Mouse (Mus musculus) monocyte, adult 5-6 weeks (primary cell): ENCODE results near the gene Daglb. TPM values are rescaled to one million over a fixed set of nuclear protein-coding genes. Genes with fewer than 3 reads are reported as not detected.
"Not testable (repeated sequence)": the region's sequence is repeated elsewhere in the genome, so short reads cannot be mapped to it uniquely, and the experiment has no call there.

Source experiments
- ATAC-seq: fragments of 153-309, 156-312 bp; replicated peaks from 2 replicates; pipeline ENCODE4 v1.8.0; 2017; ENCODE audit warnings: mild to moderate bottlenecking; ENCODE audit not compliant: low TSS enrichment, insufficient number of reproducible peaks, severe bottlenecking, poor library complexity, low FRiP score
- total RNA-seq: library from RNA; stranded (forward); fragments of 200-1000, 200-491, 200-594 nt; gene quantifications from 3 replicates; pipeline ENCODE4 v1.2.3, GENCODE M21; 2017

Daglb gene
- total RNA-seq, 1 experiment from 2014 or later, result 39.5 TPM

DNA sequence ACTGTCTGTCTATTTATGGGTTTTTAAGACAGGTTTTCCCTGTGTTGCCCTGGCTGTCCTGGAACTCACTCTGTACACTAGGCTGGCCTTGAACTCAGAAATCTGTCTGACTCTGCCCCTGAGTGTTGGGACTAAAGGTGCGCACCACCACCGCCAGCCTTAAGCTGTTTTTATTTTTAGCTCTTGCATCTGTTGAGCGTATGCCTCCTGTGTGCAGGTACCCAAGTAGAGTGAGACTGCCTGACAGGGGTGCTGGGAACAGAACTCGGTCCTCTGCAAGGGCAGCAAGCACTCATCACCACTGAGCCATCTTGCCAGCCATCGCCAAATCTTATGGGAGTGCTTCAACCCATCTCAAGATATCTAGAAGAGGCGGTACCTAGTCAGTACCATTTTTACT is 11.6 kb downstream of the Daglb start:
- no peak for ATAC-seq

DNA sequence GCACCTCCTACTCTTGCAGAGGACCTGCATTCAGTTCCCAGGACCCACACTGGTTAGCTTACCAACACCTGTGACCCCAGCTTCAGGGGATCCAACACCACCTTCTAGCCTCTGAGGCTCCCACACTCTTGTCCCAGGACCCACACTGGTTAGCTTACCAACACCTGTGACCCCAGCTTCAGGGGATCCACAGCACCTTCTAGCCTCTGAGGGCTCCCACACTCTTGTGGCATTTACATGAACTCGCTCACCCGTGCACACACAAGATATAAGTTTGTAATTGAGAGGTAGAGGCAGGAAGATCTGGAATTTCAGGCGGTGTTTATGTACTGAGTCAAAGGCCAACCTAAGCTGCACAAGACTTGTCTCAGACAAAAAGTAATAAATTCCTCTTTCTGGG is 13.5 kb downstream of the Daglb start:
- no peak for ATAC-seq

- no peak for ATAC-seq
Observed at GRCm38 (mm10) chr5:143484955-143485354, 20.6 kb downstream of the Daglb start.

- ATAC-seq, result no peak
Observed at GRCm38 (mm10) chr5:143487193-143487592, 22.8 kb downstream of the Daglb start.

DNA sequence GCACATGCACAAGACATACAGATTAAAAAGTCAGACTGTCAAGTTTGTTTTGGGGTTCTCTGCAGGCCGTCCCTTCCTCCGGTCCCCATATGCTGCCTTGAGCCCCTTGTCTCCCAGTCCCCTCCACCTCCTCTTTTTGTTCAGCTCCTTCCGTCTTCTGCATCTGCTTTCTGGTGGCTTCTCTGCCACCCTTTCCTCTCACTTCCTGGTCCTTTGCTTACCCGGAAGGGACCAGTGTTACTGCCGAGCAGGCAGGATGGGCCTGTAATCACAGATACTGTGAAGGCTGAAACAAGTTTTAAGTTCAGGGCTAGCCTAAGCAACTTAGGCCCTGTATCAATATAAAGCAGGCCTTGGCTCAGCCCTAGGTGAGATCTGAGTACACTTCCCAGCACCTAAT is 23.6 kb downstream of the Daglb start:
- ATAC-seq, result no peak

DNA sequence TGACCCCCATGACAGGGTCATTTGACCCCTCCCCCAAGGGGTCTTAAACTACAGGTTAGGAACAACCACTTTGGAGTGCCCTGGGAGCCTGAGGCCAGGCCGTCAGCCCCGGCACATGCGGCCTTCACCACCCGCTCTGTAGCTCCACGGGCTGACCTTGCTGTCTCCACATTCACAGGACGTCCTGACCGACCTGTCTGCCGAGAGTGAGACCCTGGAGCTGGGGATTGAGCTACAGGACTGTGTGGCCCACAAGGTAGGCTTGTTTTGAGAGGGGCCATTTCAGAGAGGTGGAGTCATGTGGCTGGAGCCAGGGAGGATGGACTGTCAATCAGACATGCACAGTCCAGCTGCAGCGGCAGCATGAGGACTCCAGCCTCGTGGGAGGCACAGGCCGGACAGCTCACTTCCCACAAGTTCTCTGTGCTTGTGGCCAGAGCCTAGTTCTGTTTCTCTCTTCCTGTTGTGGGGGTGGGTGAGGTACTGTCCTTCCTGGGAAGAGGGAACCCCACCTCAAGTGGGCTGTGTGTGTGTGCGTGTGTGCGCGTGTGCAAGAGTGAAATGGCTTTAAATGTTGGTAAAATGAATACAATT is 25.5 kb downstream of the Daglb start:
- ATAC-seq, result peak; percentile 40

DNA sequence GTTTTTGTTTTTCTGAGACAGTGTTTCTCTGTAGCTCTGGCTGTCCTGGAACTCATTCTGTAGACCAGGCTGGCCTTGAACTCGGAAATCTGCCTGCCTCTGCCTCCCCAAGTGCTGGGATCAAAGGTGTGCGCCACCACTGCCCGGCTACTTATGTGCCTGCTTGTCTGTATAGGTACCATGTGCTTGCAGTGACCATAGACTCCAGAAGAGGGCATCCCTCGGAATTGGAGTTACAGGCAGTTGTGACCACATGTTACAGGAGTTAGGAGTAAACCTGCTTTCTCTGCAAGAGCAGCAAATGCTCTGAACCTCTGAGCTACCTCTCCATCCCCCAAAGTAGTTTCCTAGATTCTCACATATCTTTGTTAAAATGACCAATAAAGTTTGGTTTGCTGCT is 27.4 kb downstream of the Daglb start:
- ATAC-seq, result no peak

- no peak for ATAC-seq
Observed at GRCm38 (mm10) chr5:143493163-143493562, 28.8 kb downstream of the Daglb start.

GRCm38 (mm10) chr5:143495708-143496107 is 31.3 kb downstream of the Daglb start:
- ATAC-seq, result no peak

DNA sequence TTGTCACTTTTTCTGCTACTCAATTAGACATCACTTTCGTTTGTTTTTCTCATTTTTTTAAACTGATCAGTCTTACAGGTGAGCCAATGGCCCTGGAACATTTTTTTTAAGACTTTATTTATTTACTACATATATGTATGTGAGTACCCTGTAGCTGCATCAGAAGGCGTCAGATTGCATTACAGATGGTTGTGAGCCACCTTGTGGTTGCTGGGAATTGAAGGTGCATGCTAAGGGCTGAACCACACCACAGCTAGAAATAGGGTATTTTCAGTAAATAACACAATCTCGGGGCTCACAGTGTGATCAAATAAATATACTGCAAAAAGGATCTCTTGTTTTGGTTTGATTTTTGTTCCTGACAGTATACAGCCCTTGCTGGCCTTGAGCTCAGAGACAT is 33.1 kb downstream of the Daglb start:
- no peak for ATAC-seq

DNA sequence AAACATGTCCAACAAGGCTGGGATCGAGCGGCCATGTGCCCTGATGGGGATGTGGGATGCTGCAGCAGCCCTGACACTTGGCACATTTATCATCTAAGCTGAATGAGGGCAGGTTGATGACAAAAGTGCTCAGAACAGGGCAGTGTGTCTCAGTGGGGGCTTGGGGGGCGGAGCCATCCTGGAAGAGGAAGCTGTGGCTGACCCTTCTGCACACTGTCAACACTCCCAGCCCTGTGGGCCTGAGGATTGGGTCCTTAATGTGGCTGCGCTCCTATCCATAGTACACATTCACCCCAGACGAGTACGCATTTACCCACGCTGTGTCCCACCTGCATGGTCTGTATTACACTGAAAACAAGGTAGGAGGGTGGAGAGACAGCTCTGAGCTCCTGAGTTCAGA is 34.8 kb downstream of the Daglb start:
- ATAC-seq, result no peak

DNA sequence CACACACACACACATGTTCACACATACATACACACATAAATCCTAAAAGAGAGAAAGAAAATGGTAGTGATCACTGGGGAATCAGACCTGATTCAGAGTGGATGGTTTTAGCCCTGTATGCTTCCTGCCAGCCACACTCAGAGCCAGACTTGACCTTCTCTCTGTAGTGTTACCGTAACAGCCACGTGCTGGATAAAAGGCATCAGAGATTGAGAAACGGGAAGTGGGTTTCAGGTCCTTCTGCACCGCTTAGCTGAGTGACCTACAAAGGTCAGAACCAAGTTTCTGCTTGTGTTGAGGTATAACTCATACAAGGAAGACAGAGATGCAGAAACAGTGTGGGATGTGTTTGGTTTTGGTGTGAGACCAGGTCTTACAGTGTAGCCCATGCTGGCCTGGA is 35.3 kb downstream of the Daglb start:
- peak; percentile 74 for ATAC-seq

GRCm38 (mm10) chr5:143500711-143501110 is 36.3 kb downstream of the Daglb start:
- not testable (repeated sequence) for ATAC-seq

DNA sequence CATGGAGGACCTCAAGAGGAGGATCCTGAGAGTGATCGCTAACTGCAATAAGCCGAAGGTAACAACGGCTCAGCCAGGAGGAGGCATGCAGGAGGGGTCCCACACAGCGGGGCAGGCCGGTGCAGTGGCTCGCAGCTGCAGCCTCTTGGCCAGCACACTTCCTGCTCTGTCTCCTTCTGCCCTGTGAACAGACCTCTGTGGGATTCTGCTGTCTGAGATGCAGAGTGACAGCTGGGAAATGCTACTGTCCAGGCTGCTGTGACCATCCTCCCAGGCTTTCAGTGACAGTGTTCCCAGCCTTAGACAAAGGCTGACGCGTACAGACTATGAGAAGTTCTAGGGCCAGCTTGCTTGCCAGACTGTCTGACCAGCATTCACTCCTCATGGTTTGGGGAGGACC is 36.8 kb downstream of the Daglb start:
- ATAC-seq, result no peak

GRCm38 (mm10) chr5:143501649-143502048 is 37.3 kb downstream of the Daglb start:
- ATAC-seq, result no peak

- no peak for ATAC-seq
Observed at GRCm38 (mm10) chr5:143502899-143503557, 38.6 kb downstream of the Daglb start.

DNA sequence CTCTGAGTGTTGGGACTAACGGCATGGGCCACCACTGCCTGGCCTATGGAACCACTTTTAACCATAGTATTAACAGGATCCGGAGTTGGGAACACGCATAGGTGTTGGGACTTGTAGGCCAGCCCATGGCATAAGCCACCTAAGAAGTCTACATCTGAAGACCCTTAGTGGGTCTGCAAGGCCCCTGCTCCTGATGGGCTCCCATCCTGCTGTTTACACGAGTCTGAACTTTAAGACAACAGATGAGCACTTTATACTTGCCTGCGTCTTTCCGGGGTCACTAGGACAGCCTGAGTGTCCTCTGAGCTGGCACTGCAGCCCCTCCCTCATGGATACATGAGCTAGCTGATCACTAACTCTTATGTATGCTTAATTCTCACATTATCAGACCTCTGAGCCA is 39.4 kb downstream of the Daglb start:
- no peak for ATAC-seq

- no peak for ATAC-seq
Observed at GRCm38 (mm10) chr5:143504453-143504852, 40.1 kb downstream of the Daglb start.

- ATAC-seq, result no peak
Observed at GRCm38 (mm10) chr5:143505056-143505455, 40.7 kb downstream of the Daglb start.

DNA sequence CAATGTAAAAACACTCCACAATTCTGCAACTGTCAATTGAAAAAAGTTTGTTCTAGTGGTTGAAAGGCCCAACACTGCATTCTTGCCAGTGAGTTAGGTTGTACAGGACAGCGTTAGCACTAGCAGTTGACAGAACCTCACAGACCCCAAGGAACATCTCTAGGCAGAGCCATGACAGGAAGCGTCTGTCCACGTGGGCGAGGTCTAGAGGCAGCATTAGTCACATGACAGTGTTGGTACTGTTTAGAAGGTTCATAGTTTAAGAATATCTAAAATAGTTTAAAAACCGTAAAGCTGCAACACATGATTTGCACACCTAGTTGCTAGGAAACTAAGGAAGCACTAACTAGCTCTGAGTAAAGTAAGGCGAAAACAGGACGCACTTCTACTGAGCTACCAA is 41.2 kb downstream of the Daglb start:
- ATAC-seq, result no peak

- no peak for ATAC-seq
Observed at GRCm38 (mm10) chr5:143509294-143509693, 44.9 kb downstream of the Daglb start.
